Mouse (Mus musculus): ENCODE data around the gene Proca1. TPM values are rescaled to one million over a fixed set of nuclear protein-coding genes. Genes with fewer than 3 reads are reported as not detected.
A peak's percentile ranks its signal among the peaks of the same experiment; 100 is the strongest.

The Proca1 gene
- polyA plus RNA-seq, 1 experiment from 2014 or later: 2.3 TPM

DNA sequence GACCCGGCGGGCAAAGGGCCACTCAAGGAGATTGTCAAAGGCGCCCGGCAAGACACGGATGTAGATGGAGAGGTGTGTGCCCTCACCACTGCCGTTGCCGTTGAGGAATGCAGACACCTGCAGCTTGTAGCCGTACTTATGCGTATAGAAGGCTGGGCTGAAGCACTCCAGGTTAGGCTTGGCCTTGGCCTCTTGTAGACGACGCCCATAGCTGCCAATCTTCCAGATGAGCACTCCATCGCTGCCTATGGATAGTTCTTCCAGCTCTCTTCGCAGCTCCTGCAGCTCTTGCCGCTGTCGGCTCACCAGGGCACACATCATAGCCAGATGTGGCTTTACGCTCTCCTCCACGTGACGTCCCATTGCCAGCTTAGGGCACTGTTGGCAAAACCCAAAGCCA lies 33.0 kb upstream of the Proca1 start:
- peaks cover 67% of the 10 kb centered on the region for H3K36me3 ChIP-seq
- ATAC-seq (ENCODE audit: low FRiP score, low read depth): no peak
- peaks cover 27% of the 10 kb centered on the region for H3K4me1 ChIP-seq
- H3K27me3 ChIP-seq: no peaks in the 10 kb centered on the region
- 91% methylated on average over 18 of the region's 18 CpGs for WGBS
- H3K4me2 ChIP-seq (replicated peaks): no peak overlapping the region
- H3K27ac ChIP-seq (replicated peaks): no peak overlapping the region
- H3K9me3 ChIP-seq: no peaks in the 10 kb centered on the region
- no peak overlapping the region for H3K9ac ChIP-seq (replicated peaks)
- no peak overlapping the region for H3K4me3 ChIP-seq

DNA sequence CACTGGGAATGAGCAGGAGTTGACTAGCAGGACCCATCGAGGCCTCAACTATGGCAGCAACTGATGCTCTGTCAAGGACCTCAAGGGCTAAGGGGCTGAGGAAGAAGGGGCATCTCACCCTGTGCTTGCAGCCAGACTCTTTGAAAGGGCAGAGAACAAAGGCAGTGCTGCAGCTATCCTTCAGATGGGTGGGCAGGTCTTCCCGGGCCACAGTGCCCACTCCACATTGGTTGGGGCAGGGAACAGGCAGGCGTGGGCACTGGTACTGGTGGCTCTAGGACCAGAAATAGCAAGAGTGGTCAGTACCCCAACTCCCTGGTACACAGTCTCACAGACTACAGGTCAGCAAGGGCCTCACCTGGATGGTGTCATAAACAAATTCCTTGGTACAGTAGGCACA lies 32.5 kb upstream of the Proca1 start:
- Histone ChIP-seq H3K9me3 (no peaks in the 10 kb centered on the region), H3K4me2 (replicated peaks) (no peak overlapping the region), H3K36me3 (peaks cover 63% of the 10 kb centered on the region), H3K9ac (replicated peaks) (no peak overlapping the region), H3K27me3 (no peaks in the 10 kb centered on the region), H3K27ac (replicated peaks) (no peak overlapping the region), H3K4me1 (peaks cover 29% of the 10 kb centered on the region), H3K4me3 (no peak overlapping the region)
- ATAC-seq (ENCODE audit: low FRiP score, low read depth): no peak
- 85% methylated on average over 3 of the region's 3 CpGs for WGBS

DNA sequence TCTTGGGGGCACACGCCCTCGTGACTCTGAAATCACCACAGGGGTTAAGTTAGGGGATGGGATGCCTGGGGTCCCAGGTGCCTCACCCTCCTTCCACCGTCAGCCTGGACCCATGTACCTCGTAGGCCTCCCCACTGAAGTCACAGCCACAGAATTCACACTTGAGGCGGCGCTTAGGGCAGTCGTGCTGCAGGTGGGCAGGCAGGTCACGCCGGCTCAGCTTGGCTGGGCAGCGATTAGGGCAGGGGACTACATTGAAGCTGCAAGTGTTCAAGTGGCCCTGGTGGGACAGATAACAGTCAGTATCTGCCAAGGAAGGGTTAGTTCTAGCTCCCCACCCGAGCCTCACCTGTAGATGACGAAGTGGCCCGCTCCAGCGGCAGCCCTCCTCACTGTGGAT lies 32.0 kb upstream of the Proca1 start:
- 95% methylated on average over 14 of the region's 14 CpGs for WGBS
- H3K4me2 ChIP-seq (replicated peaks): no peak overlapping the region
- ATAC-seq (ENCODE audit: low FRiP score, low read depth): no peak
- no peaks in the 10 kb centered on the region for H3K9me3 ChIP-seq
- H3K4me1 ChIP-seq: peaks cover 34% of the 10 kb centered on the region
- peaks cover 58% of the 10 kb centered on the region for H3K36me3 ChIP-seq
- no peaks in the 10 kb centered on the region for H3K27me3 ChIP-seq
- no peak overlapping the region for H3K4me3 ChIP-seq
- no peak overlapping the region for H3K9ac ChIP-seq (replicated peaks)
- no peak overlapping the region for H3K27ac ChIP-seq (replicated peaks)

DNA sequence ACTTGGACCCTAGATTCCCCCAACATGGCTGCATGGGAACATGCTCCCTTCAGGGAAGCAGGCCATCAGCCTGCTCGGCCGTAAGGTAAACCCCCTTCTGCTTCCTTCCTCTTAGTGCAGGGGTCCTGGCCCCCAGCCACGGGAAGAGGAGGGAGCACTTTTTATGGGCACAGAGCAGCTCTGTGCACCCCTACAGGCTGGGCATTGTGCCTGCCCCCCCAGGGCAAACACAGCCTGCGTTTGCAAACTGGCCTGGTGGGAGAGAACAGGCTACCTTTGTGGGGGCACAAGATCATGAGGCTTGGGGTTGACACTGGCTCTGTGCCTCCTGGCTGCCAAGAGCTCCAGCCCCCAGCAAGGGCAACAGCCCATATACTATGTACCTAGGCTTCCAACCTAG lies 31.2 kb upstream of the Proca1 start:
- WGBS: 76% methylated on average over 4 of the region's 4 CpGs
- Histone ChIP-seq H3K4me3 (0 out of 2 replicates have a peak overlapping the region, but pooled peaks have one; percentile 100), H3K4me1 (peaks cover 34% of the 10 kb centered on the region), H3K36me3 (peaks cover 54% of the 10 kb centered on the region), H3K27ac (replicated peaks) (peak overlapping the region; percentile 99), H3K27me3 (peaks cover 6% of the 10 kb centered on the region), H3K4me2 (replicated peaks) (no peak overlapping the region), H3K9me3 (no peaks in the 10 kb centered on the region), H3K9ac (replicated peaks) (no peak overlapping the region)
- no peak for ATAC-seq (ENCODE audit: low FRiP score, low read depth)

DNA sequence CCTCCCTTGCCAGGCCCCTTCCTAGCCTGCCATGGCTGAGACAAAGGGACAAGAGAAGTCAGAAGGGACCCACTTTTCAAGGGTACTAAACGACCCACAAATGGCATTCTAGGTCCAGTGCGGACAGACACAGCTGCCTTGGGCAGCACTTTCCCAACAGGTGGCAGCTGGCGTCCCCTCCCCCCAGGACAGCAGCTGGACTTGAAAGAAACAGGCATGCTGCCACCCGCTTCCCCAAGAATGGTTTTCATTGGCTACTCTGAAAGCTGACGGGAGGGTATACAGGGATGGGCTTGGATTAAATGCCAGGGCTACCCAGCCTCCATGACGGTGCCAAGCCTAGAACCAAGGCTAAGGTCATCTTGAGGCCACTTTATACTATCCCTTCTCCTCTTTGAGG lies 30.7 kb upstream of the Proca1 start:
- Histone ChIP-seq H3K9me3 (no peaks in the 10 kb centered on the region), H3K4me3 (peak overlapping the region; percentile 100), H3K27ac (replicated peaks) (peak overlapping the region; percentile 99), H3K4me2 (replicated peaks) (peak overlapping the region; percentile 75), H3K9ac (replicated peaks) (peak overlapping the region; percentile 99; the same call in 1 of the 2 replicates), H3K36me3 (peaks cover 51% of the 10 kb centered on the region), H3K27me3 (peaks cover 11% of the 10 kb centered on the region), H3K4me1 (peaks cover 34% of the 10 kb centered on the region)
- ATAC-seq (ENCODE audit: low FRiP score, low read depth): no peak
- 59% methylated on average over 6 of the region's 6 CpGs for WGBS

DNA sequence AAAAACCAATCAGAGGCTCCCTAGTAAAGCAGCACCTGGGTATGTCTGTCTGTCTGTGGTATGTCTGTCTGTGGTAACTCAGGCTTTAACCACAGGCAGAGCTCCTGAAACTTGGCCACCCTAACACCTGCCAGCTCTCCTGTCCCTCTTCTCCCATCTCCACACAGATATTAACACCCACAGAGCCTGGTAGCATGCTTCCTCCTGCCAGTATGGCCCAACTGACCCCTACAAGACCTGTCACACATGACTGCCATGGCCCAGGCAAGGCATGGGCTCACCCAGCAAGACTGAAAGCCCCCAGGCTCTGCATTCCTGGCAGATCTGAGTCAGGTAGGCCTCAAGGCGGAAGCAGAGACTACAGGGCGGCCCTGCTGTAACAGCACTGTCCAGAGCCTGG lies 30.1 kb upstream of the Proca1 start:
- peak overlapping the region; percentile 99 for H3K9ac ChIP-seq (replicated peaks)
- H3K9me3 ChIP-seq: no peaks in the 10 kb centered on the region
- peak overlapping the region; percentile 99 for H3K27ac ChIP-seq (replicated peaks)
- H3K4me3 ChIP-seq: peak overlapping the region; percentile 100
- peaks cover 46% of the 10 kb centered on the region for H3K36me3 ChIP-seq
- H3K27me3 ChIP-seq: peaks cover 16% of the 10 kb centered on the region
- peak overlapping the region; percentile 75 for H3K4me2 ChIP-seq (replicated peaks)
- ATAC-seq (ENCODE audit: low FRiP score, low read depth): 0 out of 2 replicates have a peak, but pooled peaks have one; percentile 3
- WGBS: 72% methylated on average over 2 of the region's 2 CpGs
- peaks cover 34% of the 10 kb centered on the region for H3K4me1 ChIP-seq

DNA sequence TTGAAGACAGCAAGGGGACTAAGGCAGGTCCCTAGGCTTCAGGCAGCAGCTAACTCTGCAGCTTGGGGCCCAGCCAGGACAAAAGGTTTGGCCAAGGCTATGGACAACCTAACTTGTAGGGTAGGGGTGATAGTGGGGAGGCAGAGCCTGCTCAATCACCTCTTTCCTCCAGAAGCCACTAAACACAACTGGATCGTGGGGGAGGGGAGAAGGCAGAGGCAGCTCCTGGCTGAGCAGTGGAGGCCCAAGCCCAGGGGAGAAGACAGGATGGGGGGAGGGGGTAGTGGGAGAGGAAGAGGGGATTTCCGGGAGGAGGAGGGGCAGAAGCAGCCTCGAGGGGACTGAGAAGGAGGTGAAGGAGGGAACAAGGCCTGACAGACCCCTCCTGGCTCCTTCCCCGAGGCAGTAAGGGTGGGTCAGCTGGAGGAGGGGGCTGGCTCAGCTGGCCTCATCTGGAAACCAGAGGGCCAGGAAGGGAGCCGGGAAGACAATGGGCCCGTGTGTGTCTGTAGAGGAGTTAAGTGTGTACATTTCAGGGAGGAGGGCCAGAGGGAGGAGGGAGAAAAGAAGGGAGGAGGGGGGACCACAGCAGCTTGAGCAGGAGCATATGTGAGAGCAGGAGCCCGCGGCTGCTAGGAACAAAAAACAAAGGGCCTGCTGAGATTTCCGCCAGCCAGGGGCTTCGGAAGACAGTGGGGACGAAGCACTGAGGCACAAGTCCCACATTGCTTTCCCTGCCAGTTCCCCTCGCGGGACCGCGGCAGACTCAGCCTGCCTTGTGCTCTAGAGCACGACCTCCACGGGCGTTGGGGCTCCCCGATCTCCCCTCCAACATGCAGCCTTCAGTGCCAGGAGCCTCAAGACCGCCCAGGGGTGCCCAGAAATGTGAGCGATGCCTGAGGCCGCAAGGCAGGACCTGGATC lies 29.2 kb upstream of the Proca1 start:
- peak overlapping the region; percentile 100 for H3K4me3 ChIP-seq
- H3K4me1 ChIP-seq: peaks cover 34% of the 10 kb centered on the region
- WGBS: under 1% methylated on average over 22 of the region's 22 CpGs

DNA sequence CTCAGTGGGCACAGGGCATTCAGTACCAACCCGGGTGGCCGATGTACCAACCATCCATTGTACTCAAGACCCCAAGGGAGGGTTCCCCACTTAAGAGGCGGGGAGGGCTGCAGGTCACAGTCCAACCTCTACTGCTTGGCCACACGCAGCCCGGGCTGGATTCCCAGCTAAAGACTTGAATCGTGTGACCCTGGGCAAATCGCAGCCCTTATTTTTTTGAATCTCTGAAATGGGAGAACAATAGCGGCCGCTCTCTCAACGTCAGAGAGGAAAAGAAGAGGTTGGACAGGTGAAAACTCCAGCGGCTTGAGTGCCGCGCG lies 28.6 kb upstream of the Proca1 start:
- WGBS: under 1% methylated on average over 14 of the region's 14 CpGs
- Histone ChIP-seq H3K27me3 (peaks cover 17% of the 10 kb centered on the region), H3K9ac (replicated peaks) (peak overlapping the region; percentile 99), H3K4me3 (peak overlapping the region; percentile 100), H3K9me3 (no peaks in the 10 kb centered on the region), H3K36me3 (peaks cover 33% of the 10 kb centered on the region), H3K4me1 (peaks cover 32% of the 10 kb centered on the region), H3K4me2 (replicated peaks) (peak overlapping the region; percentile 75), H3K27ac (replicated peaks) (peak overlapping the region; percentile 99)
- no peak for ATAC-seq (ENCODE audit: low FRiP score, low read depth)

More for the DNA sequence above, 29.2 kb upstream of the Proca1 start:
- Histone ChIP-seq H3K9ac (replicated peaks) (peak overlapping the region; percentile 99), H3K36me3 (peaks cover 37% of the 10 kb centered on the region), H3K27me3 (peaks cover 17% of the 10 kb centered on the region), H3K27ac (replicated peaks) (peak overlapping the region; percentile 99), H3K9me3 (no peaks in the 10 kb centered on the region), H3K4me2 (replicated peaks) (peak overlapping the region; percentile 75)
- peak; percentile 70 for ATAC-seq (ENCODE audit: low FRiP score, low read depth)

DNA sequence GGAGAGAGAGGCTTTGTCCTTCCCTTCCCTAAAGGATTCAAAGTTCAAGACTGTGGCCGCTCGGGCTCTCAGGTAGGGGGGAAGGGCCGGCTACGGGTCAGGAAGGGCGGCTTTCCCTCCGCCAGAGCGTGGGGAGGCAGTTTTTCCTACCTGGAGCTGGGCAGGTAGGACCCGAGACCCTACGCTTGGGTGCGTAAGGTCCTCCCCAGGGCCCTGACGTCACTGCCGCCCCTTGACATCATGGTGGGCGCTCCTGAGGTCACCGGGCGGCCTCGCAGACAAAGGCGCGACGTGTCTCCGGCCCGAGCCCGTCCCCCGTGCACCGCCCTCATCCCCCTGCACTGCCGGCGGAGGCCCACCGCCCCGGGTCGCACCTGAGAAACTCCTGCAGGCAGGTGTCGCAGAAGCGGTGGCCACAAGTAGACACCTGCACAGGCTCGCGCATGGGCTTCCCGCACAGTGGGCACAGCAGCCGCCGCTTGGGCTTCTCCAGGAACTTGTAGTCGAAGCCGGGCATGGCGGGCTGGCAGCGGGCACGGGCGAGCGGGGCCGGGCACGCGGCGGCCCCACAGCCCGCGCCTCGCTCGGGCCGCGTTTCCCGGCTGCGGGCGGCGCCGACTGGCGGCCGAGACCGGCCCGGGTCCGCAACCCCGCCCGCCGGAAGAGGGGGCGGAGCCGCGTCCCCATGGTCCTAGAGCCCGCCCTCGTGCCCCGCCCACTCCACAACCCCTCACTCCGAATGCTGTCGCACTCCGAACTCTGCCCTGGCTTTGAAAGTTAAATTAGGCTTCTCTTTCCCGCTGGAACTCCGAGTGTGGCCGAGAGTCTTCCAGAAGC lies 28.1 kb upstream of the Proca1 start, which contains the start of gene Traf4:
Gene Traf4, minus strand, starts transcription at position 666 of the 837 bp plus-strand sequence.
- no peaks in the 10 kb centered on the region for H3K9me3 ChIP-seq
- H3K36me3 ChIP-seq: peaks cover 27% of the 10 kb centered on the region
- peaks cover 17% of the 10 kb centered on the region for H3K27me3 ChIP-seq
- peaks cover 27% of the 10 kb centered on the region for H3K4me1 ChIP-seq
- peak within 1 kb of the TSS; percentile 100 for H3K4me3 ChIP-seq
- H3K4me2 ChIP-seq (replicated peaks): peak within 1 kb of the TSS; percentile 75
- WGBS: under 1% methylated on average over 76 of the region's 78 CpGs
- H3K27ac ChIP-seq (replicated peaks): peak within 1 kb of the TSS; percentile 99
- H3K9ac ChIP-seq (replicated peaks): peak within 1 kb of the TSS; percentile 99
- ATAC-seq (ENCODE audit: low FRiP score, low read depth): peak; percentile 80

DNA sequence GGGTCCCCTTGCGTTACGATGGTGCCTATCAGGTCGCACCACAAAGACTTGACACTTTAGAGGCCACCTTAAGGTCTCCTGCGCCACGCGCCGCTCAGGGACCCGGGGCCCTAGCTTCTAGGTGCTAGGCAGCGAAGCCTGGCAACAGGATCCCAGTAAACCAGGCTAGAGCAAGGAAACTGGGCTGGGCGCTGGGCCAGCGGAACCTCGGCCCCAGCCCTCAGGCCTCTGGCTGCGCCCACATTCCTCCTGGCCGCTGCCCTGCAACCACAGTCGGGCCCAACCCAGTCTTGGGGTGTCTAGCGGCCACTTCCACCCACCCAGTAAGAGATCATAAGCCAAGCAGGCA lies 27.5 kb upstream of the Proca1 start:
- peak overlapping the region; percentile 100 for H3K4me3 ChIP-seq
- peak overlapping the region; percentile 99 for H3K9ac ChIP-seq (replicated peaks)
- ATAC-seq (ENCODE audit: low FRiP score, low read depth): peak; percentile 3; the same call in 1 of the 2 replicates
- peaks cover 27% of the 10 kb centered on the region for H3K4me1 ChIP-seq
- WGBS: 4% methylated on average over 16 of the region's 16 CpGs
- H3K27ac ChIP-seq (replicated peaks): peak overlapping the region; percentile 99
- H3K4me2 ChIP-seq (replicated peaks): peak overlapping the region; percentile 75
- no peaks in the 10 kb centered on the region for H3K9me3 ChIP-seq
- H3K36me3 ChIP-seq: peaks cover 21% of the 10 kb centered on the region
- peaks cover 17% of the 10 kb centered on the region for H3K27me3 ChIP-seq

DNA sequence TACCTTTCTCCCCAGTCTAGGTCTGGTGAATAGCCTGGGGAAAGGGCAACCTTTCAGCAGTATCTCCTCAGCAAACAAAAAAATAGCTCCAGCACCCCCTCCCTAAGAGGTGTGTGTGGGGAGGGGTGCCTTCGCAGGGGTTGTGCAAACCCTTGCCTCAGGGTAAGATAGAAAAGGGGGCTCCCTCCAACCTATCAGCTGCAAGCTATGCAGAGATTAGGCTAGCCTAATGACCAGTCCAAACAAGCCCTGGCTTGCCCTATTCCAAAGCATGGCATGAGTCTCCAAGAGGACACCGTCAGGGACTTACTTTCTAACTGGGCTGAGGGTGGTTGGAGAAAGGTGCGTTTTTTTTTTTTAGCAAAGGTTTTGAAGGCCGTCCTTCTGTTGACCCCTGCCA lies 27.0 kb upstream of the Proca1 start:
- H3K9ac ChIP-seq (replicated peaks): peak overlapping the region; percentile 99; the same call in 1 of the 2 replicates
- peak overlapping the region; percentile 99; the same call in 1 of the 2 replicates for H3K27ac ChIP-seq (replicated peaks)
- peak overlapping the region; percentile 100 for H3K4me3 ChIP-seq

DNA sequence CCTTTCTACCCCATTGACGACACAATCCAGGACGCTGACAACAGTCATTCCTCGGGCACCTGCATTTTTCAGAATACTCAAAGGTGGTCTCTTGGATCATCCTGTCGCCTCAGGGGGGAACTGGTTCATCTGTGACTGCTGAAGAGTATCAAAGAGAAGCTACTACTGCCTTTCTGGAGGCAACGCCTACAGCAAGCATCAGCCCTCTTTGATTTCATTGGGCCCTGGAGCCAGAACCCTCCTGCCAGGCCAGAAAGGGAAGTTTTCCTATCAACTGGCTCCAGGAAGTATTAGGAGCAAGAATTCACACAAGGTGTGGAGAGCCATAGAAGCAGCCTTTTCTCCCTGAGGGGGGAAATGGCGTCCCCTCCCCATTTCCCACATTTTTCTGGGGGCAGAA lies 26.6 kb upstream of the Proca1 start:
- Histone ChIP-seq H3K9ac (replicated peaks) (no peak overlapping the region), H3K9me3 (no peaks in the 10 kb centered on the region), H3K27ac (replicated peaks) (no peak overlapping the region), H3K4me1 (peaks cover 27% of the 10 kb centered on the region), H3K27me3 (peaks cover 17% of the 10 kb centered on the region), H3K4me2 (replicated peaks) (no peak overlapping the region), H3K36me3 (peaks cover 12% of the 10 kb centered on the region), H3K4me3 (no peak overlapping the region)
- 72% methylated on average over 6 of the region's 6 CpGs for WGBS
- no peak for ATAC-seq (ENCODE audit: low FRiP score, low read depth)

More for the DNA sequence above, 27.0 kb upstream of the Proca1 start:
- WGBS: 53% methylated on average over 4 of the region's 4 CpGs
- Histone ChIP-seq H3K27me3 (peaks cover 17% of the 10 kb centered on the region), H3K36me3 (peaks cover 17% of the 10 kb centered on the region), H3K9me3 (no peaks in the 10 kb centered on the region), H3K4me1 (peaks cover 27% of the 10 kb centered on the region), H3K4me2 (replicated peaks) (peak overlapping the region; percentile 75)
- no peak for ATAC-seq (ENCODE audit: low FRiP score, low read depth)

Data from midbrain, embryonic 12.5 days (tissue).